ENCODE assay signal across 8 mouse cellular contexts in genomic region chr8:84104221-84104620, GRCm38 (mm10). TPM values are rescaled to one million over a fixed set of nuclear protein-coding genes. Genes with fewer than 3 reads are reported as not detected.
DNase-seq lines count a peak whose midpoint lies in the region; ATAC-seq and TF ChIP-seq lines count a peak whose summit lies in the region.

No protein-coding gene starts in this region.

- H3K4me3 ChIP-seq in heart, embryonic 15.5 days = peak overlapping the region; percentile 86
- H3K4me3 ChIP-seq in cortical plate, adult 2 months (ENCODE audit: insufficient read depth, low read length) = peak overlapping the region; percentile 56
- H3K4me3 ChIP-seq in hindbrain, embryonic 12.5 days = peak overlapping the region; percentile 65
- H3K4me3 ChIP-seq in liver, adult 2 months (ENCODE audit: insufficient read depth, low read depth, low read length) = peak overlapping the region; percentile 71
- H3K4me3 ChIP-seq in midbrain, embryonic 16.5 days (ENCODE audit: low read depth, low read length) = peak overlapping the region; percentile 50

- H3K4me1 ChIP-seq in heart, embryonic 15.5 days (replicated peaks) = peaks cover 24% of the 10 kb centered on the region
- H3K4me1 ChIP-seq in cortical plate, adult 2 months (ENCODE audit: control insufficient read depth, insufficient read depth, low read length) = no peaks in the 10 kb centered on the region
- H3K4me1 ChIP-seq in hindbrain, embryonic 12.5 days = peaks cover 30% of the 10 kb centered on the region
- H3K4me1 ChIP-seq in liver, adult 2 months (ENCODE audit: control insufficient read depth, insufficient read depth, low read length) = peaks cover 4% of the 10 kb centered on the region
- H3K4me1 ChIP-seq in midbrain, embryonic 16.5 days (ENCODE audit: control insufficient read depth, insufficient read depth, low read length) = peaks cover 16% of the 10 kb centered on the region

- peak; percentile 60 for ATAC-seq in heart, embryonic 15.5 days (replicated peaks; ENCODE audit: insufficient number of reproducible peaks, insufficient read depth, low FRiP score, low read depth)
- ATAC-seq in hindbrain, embryonic 12.5 days (ENCODE audit: low FRiP score) = peak; percentile 81
- peak; percentile 85 for ATAC-seq in midbrain, embryonic 16.5 days

- H3K79me2 ChIP-seq in liver, adult 2 months (ENCODE audit: control insufficient read depth, insufficient read depth, low read length) = peaks cover 5% of the 10 kb centered on the region; the same call in 1 of the 2 replicates

- peak overlapping the region; percentile 86 for H3K9ac ChIP-seq in heart, embryonic 15.5 days
- peak overlapping the region; percentile 81 for H3K9ac ChIP-seq in hindbrain, embryonic 12.5 days
- peak overlapping the region; percentile 58 for H3K9ac ChIP-seq in liver, adult 2 months (ENCODE audit: low read depth, low read length)
- peak overlapping the region; percentile 75 for H3K9ac ChIP-seq in midbrain, embryonic 16.5 days (ENCODE audit: low read depth, low read length)

- H3K36me3 ChIP-seq in heart, embryonic 15.5 days = peaks cover 11% of the 10 kb centered on the region; the same call in 1 of the 2 replicates
- peaks cover 25% of the 10 kb centered on the region for H3K36me3 ChIP-seq in hindbrain, embryonic 12.5 days
- no peaks in the 10 kb centered on the region for H3K36me3 ChIP-seq in liver, adult 2 months (ENCODE audit: control insufficient read depth, insufficient read depth, low read length)
- peaks cover 3% of the 10 kb centered on the region; the same call in 1 of the 2 replicates for H3K36me3 ChIP-seq in midbrain, embryonic 16.5 days (ENCODE audit: control insufficient read depth, insufficient read depth, low read length)

- H3K27ac ChIP-seq in heart, embryonic 15.5 days = peak overlapping the region; percentile 90
- no peak overlapping the region for H3K27ac ChIP-seq in cortical plate, adult 2 months (ENCODE audit: insufficient read depth, low read length)
- H3K27ac ChIP-seq in hindbrain, embryonic 12.5 days = peak overlapping the region; percentile 94
- no peak overlapping the region for H3K27ac ChIP-seq in liver, adult 2 months (replicated peaks; ENCODE audit: insufficient read depth, low read depth, low read length)
- H3K27ac ChIP-seq in midbrain, embryonic 16.5 days (ENCODE audit: low read length) = peak overlapping the region; percentile 89

- TF ChIP-seq POLR2A in cortical plate, adult 2 months (IDR thresholded peaks at IDR 0.05; ENCODE audit: extremely low read depth, insufficient read depth, low read length) = no peak
- TF ChIP-seq POLR2A in liver, adult 2 months (IDR thresholded peaks at IDR 0.05; ENCODE audit: extremely low read depth, insufficient read depth, low read length) = no peak

- no peaks in the 10 kb centered on the region for H3K27me3 ChIP-seq in heart, embryonic 15.5 days
- H3K27me3 ChIP-seq in hindbrain, embryonic 12.5 days = no peaks in the 10 kb centered on the region
- H3K27me3 ChIP-seq in liver, adult 2 months (ENCODE audit: control insufficient read depth, insufficient read depth, low read length) = no peaks in the 10 kb centered on the region
- H3K27me3 ChIP-seq in midbrain, embryonic 16.5 days (ENCODE audit: control insufficient read depth, insufficient read depth, low read depth, low read length) = no peaks in the 10 kb centered on the region

- no peaks in the 10 kb centered on the region; the same call in 1 of the 2 replicates for H3K9me3 ChIP-seq in heart, embryonic 15.5 days (replicated peaks)
- 0 out of 2 replicates have a peak, but pooled peaks cover 3% of the 10 kb centered on the region for H3K9me3 ChIP-seq in hindbrain, embryonic 12.5 days (replicated peaks)
- no peaks in the 10 kb centered on the region for H3K9me3 ChIP-seq in midbrain, embryonic 16.5 days (replicated peaks; ENCODE audit: control insufficient read depth, low read length, poor library complexity, severe bottlenecking)

- DNase-seq in heart, adult 18-20 months = no peak
- peak; percentile 13 for DNase-seq in MEL-GATA-1-ER (ENCODE audit: extremely low read depth, low read depth)
- no peak for DNase-seq in liver, adult 2 months (ENCODE audit: extremely low read depth, low read depth, low spot score)
- peak; percentile 91 for DNase-seq in thymus, postnatal 14 days

- peak overlapping the region; percentile 83 for H3K4me2 ChIP-seq in heart, embryonic 15.5 days
- H3K4me2 ChIP-seq in hindbrain, embryonic 12.5 days (replicated peaks) = peak overlapping the region; percentile 86
- H3K4me2 ChIP-seq in midbrain, embryonic 16.5 days (ENCODE audit: low read length) = peak overlapping the region; percentile 80

- under 1% methylated on average over 26 of the region's 29 CpGs for WGBS in heart, embryonic 15.5 days
- 0% methylated on average over 24 of the region's 29 CpGs for WGBS in hindbrain, embryonic 12.5 days
- 2% methylated on average over 26 of the region's 29 CpGs for WGBS in liver, adult 2 months
- under 1% methylated on average over 17 of the region's 29 CpGs for WGBS in midbrain, embryonic 16.5 days

- no peak for TF ChIP-seq CTCF in cortical plate, adult 2 months (IDR thresholded peaks at IDR 0.05; ENCODE audit: extremely low read depth, insufficient read depth, low read length)
- peak; percentile 43 for TF ChIP-seq CTCF in liver, adult 2 months (IDR thresholded peaks at IDR 0.05; ENCODE audit: low read depth, low read length)

RNA-seq across cellular contexts. Expression of gene Dcaf15, which starts 0.3 kb away (rescaled TPM):
- 4.6 and 6.8 TPM in 2 replicates for polyA plus RNA-seq in heart, embryonic 15.5 days (2015; fragmentation: Nextera tagmentation; extraction: Ambion mirVana)
- total RNA-seq in heart, adult 18-20 months (2021) = 1 to 10 TPM; 7.2 to 7.3 TPM
- 29.9 and 33.2 TPM in 2 replicates for polyA plus RNA-seq in cortical plate, adult 2 months (2012; rRNA removed)
- polyA plus RNA-seq in hindbrain, embryonic 12.5 days (2016; fragmentation: Nextera tagmentation; extraction: Ambion mirVana) = 16.4 and 19.7 TPM in 2 replicates
- total RNA-seq in liver, adult 2 months (2014; rRNA removed) = 1.4 and 2.2 TPM in 2 replicates
- 9.2 and 9.9 TPM in 2 replicates for polyA plus RNA-seq in liver, adult 2 months (2012; rRNA removed)
- polyA plus RNA-seq in midbrain, embryonic 16.5 days (2015; fragmentation: Nextera tagmentation; extraction: Ambion mirVana) = 20.6 and 24.7 TPM in 2 replicates

RNA-seq across cellular contexts. Expression of gene Podnl1, which starts 21.6 kb away (rescaled TPM):
- polyA plus RNA-seq in heart, embryonic 15.5 days (2015; fragmentation: Nextera tagmentation; extraction: Ambion mirVana) = 0.04 and 0.29 TPM in 2 replicates
- total RNA-seq in heart, adult 18-20 months (2021) = under 1 TPM in 1 of 2 experiments, not detected in 1; 0.10 TPM
- polyA plus RNA-seq in cortical plate, adult 2 months (2012; rRNA removed) = not detected in 2 replicates
- 0.39 and 0.50 TPM in 2 replicates for polyA plus RNA-seq in hindbrain, embryonic 12.5 days (2016; fragmentation: Nextera tagmentation; extraction: Ambion mirVana)
- 0.13 TPM in 1 of 2 replicates, not detected in the other for total RNA-seq in liver, adult 2 months (2014; rRNA removed)
- 0.51 and 0.86 TPM in 2 replicates for polyA plus RNA-seq in liver, adult 2 months (2012; rRNA removed)
- 0.53 and 0.70 TPM in 2 replicates for polyA plus RNA-seq in midbrain, embryonic 16.5 days (2015; fragmentation: Nextera tagmentation; extraction: Ambion mirVana)

RNA-seq across cellular contexts. Expression of gene Rfx1, which starts 37.6 kb away (rescaled TPM):
- 4.5 and 7.4 TPM in 2 replicates for polyA plus RNA-seq in heart, embryonic 15.5 days (2015; fragmentation: Nextera tagmentation; extraction: Ambion mirVana)
- total RNA-seq in heart, adult 18-20 months (2021) = 1 to 10 TPM; 8.3 to 9.1 TPM
- polyA plus RNA-seq in cortical plate, adult 2 months (2012; rRNA removed) = 28.0 and 29.5 TPM in 2 replicates
- polyA plus RNA-seq in hindbrain, embryonic 12.5 days (2016; fragmentation: Nextera tagmentation; extraction: Ambion mirVana) = 8.9 and 9.4 TPM in 2 replicates
- 1.8 and 2.6 TPM in 2 replicates for total RNA-seq in liver, adult 2 months (2014; rRNA removed)
- 6.4 and 8.3 TPM in 2 replicates for polyA plus RNA-seq in liver, adult 2 months (2012; rRNA removed)
- polyA plus RNA-seq in midbrain, embryonic 16.5 days (2015; fragmentation: Nextera tagmentation; extraction: Ambion mirVana) = 11.3 and 11.7 TPM in 2 replicates

RNA-seq across cellular contexts. Expression of gene Gm10643, which starts 39.3 kb away (rescaled TPM):
- polyA plus RNA-seq in heart, embryonic 15.5 days (2015; fragmentation: Nextera tagmentation; extraction: Ambion mirVana) = 0.71 and 1.3 TPM in 2 replicates
- total RNA-seq in heart, adult 18-20 months (2021) = 1 to 10 TPM; 4.2 to 5.0 TPM
- polyA plus RNA-seq in cortical plate, adult 2 months (2012; rRNA removed) = 3.6 and 3.7 TPM in 2 replicates
- 2.1 and 3.0 TPM in 2 replicates for polyA plus RNA-seq in hindbrain, embryonic 12.5 days (2016; fragmentation: Nextera tagmentation; extraction: Ambion mirVana)
- 0.65 and 0.74 TPM in 2 replicates for total RNA-seq in liver, adult 2 months (2014; rRNA removed)
- polyA plus RNA-seq in liver, adult 2 months (2012; rRNA removed) = 0.10 TPM in 1 of 2 replicates, not detected in the other
- polyA plus RNA-seq in midbrain, embryonic 16.5 days (2015; fragmentation: Nextera tagmentation; extraction: Ambion mirVana) = 1.2 and 1.5 TPM in 2 replicates

RNA-seq across cellular contexts. Expression of gene Cc2d1a, which starts 43.5 kb away (rescaled TPM):
- polyA plus RNA-seq in heart, embryonic 15.5 days (2015; fragmentation: Nextera tagmentation; extraction: Ambion mirVana) = 11.9 and 18.7 TPM in 2 replicates
- 10 to 100 TPM; 10.9 to 13.0 TPM for total RNA-seq in heart, adult 18-20 months (2021)
- 38.0 and 42.3 TPM in 2 replicates for polyA plus RNA-seq in cortical plate, adult 2 months (2012; rRNA removed)
- polyA plus RNA-seq in hindbrain, embryonic 12.5 days (2016; fragmentation: Nextera tagmentation; extraction: Ambion mirVana) = 21.6 and 21.7 TPM in 2 replicates
- 4.0 and 5.6 TPM in 2 replicates for total RNA-seq in liver, adult 2 months (2014; rRNA removed)
- polyA plus RNA-seq in liver, adult 2 months (2012; rRNA removed) = 10.4 and 10.6 TPM in 2 replicates
- polyA plus RNA-seq in midbrain, embryonic 16.5 days (2015; fragmentation: Nextera tagmentation; extraction: Ambion mirVana) = 55.7 and 64.8 TPM in 2 replicates

Comparison
In these comparisons a context has a peak if more than half of its experiments do, and no peak if none do; other contexts are left out.
1. H3K27ac ChIP-seq: peak in heart, embryonic 15.5 days (single experiment), hindbrain, embryonic 12.5 days (single experiment) and midbrain, embryonic 16.5 days (single experiment); none in cortical plate, adult 2 months (single experiment) and liver, adult 2 months (single experiment).
2. DNase-seq: peak in MEL-GATA-1-ER (single experiment) and thymus, postnatal 14 days (single experiment); none in heart, adult 18-20 months (0 of 2) and liver, adult 2 months (single experiment).
3. Peak in every context shown above with its lines, with median percentiles within 50 percentile points of each other: ATAC-seq, H3K4me2 ChIP-seq, H3K4me3 ChIP-seq and H3K9ac ChIP-seq.